Mouse (Mus musculus) ES-E14 (cell line): ENCODE measurements around the gene Txlna.

Experiments used
- MAFK ChIP-seq: IDR thresholded peaks from 2 replicates; pipeline ENCODE4 v1.6.1; 2014; ENCODE audit warnings: mild to moderate bottlenecking, low read depth, low read length, inconsistent platforms; ENCODE audit not compliant: insufficient read depth
- ZNF384 ChIP-seq: IDR thresholded peaks from 2 replicates; pipeline ENCODE4 v1.6.1; 2012; ENCODE audit warnings: low read depth, low read length, inconsistent platforms

GRCm38 (mm10) chr4:129625496-129625895 lies 15.4 kb downstream of the Txlna start:
- TF ChIP-seq ZNF384 (no peak), MAFK (no peak)
